Mouse (Mus musculus): Measurements from ENCODE around the gene Rimklb.
"Not testable (repeated sequence)": the region's sequence is repeated elsewhere in the genome, so short reads cannot be mapped to it uniquely, and the experiment has no call there.

The Rimklb gene

GRCm38 (mm10) chr6:122495082-122495881 lies 3.3 kb downstream of the Rimklb start:
- DNase-seq = peak; percentile 62

- DNase-seq = no peak
Observed at GRCm38 (mm10) chr6:122493799-122494472, 4.6 kb downstream of the Rimklb start.

GRCm38 (mm10) chr6:122492479-122492878 lies 6.1 kb downstream of the Rimklb start:
- DNase-seq = no peak

GRCm38 (mm10) chr6:122491557-122491956 lies 7.0 kb downstream of the Rimklb start:
- peak; percentile 90 for DNase-seq

- DNase-seq = no peak
Observed at GRCm38 (mm10) chr6:122490929-122491512, 7.5 kb downstream of the Rimklb start.

- DNase-seq = no peak
Observed at GRCm38 (mm10) chr6:122486297-122487117, 12.1 kb downstream of the Rimklb start.

GRCm38 (mm10) chr6:122485401-122486296 lies 12.9 kb downstream of the Rimklb start:
- peak; percentile 43 for DNase-seq

- DNase-seq = no peak
Observed at GRCm38 (mm10) chr6:122478062-122478461, 20.5 kb downstream of the Rimklb start.

- DNase-seq = not testable (repeated sequence)
Observed at GRCm38 (mm10) chr6:122471461-122471860, 27.1 kb downstream of the Rimklb start.

- no peak for DNase-seq
Observed at GRCm38 (mm10) chr6:122470240-122470639, 28.3 kb downstream of the Rimklb start.

- DNase-seq = no peak
Observed at GRCm38 (mm10) chr6:122469030-122469640, 29.4 kb downstream of the Rimklb start.

GRCm38 (mm10) chr6:122466092-122466713 lies 32.4 kb downstream of the Rimklb start:
- DNase-seq = no peak

- no peak for DNase-seq
Observed at GRCm38 (mm10) chr6:122458946-122459693, 39.4 kb downstream of the Rimklb start.

- no peak for DNase-seq
Observed at GRCm38 (mm10) chr6:122447848-122448247, 50.7 kb downstream of the Rimklb start.

GRCm38 (mm10) chr6:122445215-122445614 lies 53.3 kb downstream of the Rimklb start:
- no peak for DNase-seq

- DNase-seq = no peak
Observed at GRCm38 (mm10) chr6:122440632-122441226, 57.8 kb downstream of the Rimklb start.

- DNase-seq = no peak
Observed at GRCm38 (mm10) chr6:122439249-122439648, 59.3 kb downstream of the Rimklb start.

GRCm38 (mm10) chr6:122435270-122435669 lies 63.3 kb downstream of the Rimklb start:
- DNase-seq = no peak

GRCm38 (mm10) chr6:122427456-122427855 lies 71.1 kb downstream of the Rimklb start:
- DNase-seq = no peak

- no peak for DNase-seq
Observed at GRCm38 (mm10) chr6:122417015-122417414, 81.5 kb downstream of the Rimklb start.
